Mouse (Mus musculus) sigmoid colon, adult 10 weeks (tissue): Measurements from ENCODE around the gene Olfr1129. TPM values are rescaled to one million over a fixed set of nuclear protein-coding genes. Genes with fewer than 3 reads are reported as not detected.

Experiments used
- polyA plus RNA-seq: library from polyadenylated mRNA; stranded (reverse); fragments of 350-450 nt; fragmentation: Illumina TruSeq; extraction: RNeasy Lipid Tissue Mini Kit (QIAGEN cat#74804); gene quantifications from one replicate; pipeline ENCODE4 v1.2.3, GENCODE M21; 2014; ENCODE audit warnings: low read depth, low replicate concordance

The Olfr1129 gene
- polyA plus RNA-seq, result not detected

DNA sequence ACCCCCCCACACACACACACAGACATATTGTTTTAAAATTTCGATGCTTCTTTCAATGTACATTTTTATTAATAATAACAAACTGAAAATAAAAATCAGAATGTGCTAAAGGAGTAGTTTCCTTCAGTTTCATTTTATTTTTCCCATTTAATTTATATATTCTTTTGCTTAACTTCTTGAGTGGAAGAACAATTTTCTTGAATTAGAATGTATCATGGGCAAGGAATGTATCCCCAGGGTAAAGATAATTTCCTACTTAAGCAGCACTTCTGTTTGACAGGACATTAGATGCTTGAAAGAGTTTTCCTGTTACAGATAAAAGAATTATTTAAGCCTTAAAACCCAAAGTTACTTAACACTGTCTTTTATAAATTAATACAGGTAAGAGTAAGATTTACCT, at the start of gene Olfr1129:
Gene Olfr1129, plus strand, starts transcription at position 301 of the 400 bp plus-strand sequence.

DNA sequence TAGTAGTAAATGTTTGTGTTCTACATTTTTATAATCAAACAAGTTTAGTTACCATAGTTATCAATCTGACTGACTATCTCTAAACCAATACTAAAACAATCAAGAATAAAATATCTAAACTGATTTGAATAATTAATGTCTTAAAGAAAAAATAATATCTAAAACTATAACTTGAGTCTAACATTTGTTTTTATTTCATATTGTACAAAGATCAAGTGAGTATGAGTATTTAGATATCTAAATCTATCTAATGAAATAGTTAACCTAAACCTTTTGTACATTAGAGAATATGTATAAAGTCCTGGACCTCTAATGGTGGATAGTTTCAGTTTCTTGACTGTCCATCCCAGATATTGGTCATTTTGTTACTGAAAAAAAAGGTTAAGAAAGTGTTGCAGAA, 42.2 kb upstream of the Olfr1129 start, which contains the start of gene Olfr153:
Gene Olfr153, plus strand, starts transcription at position 301 of the 400 bp plus-strand sequence.

GRCm38 (mm10) chr2:87545442-87545841, 28.3 kb upstream of the Olfr1129 start, which contains the start of gene Olfr1128:
Olfr1128 (minus strand) TSS chr2:87545542.

DNA sequence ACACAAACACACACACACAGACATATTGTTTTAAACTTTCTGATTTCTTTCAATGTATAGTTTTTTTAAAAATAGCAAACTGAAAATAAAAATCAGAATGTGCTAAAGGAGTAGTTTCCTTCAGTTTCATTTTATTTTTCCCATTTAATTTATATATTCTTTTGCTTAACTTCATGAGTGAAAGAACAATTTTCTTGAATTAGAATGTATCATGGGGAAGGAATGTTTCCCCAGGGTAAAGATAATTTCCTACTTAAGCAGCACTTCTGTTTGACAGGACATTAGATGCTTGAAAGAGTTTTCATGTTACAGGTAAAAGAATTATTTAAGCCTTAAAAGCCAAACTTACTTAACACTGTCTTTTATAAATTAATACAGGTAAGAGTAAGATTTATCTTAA, 32.2 kb downstream of the Olfr1129 start, which contains the start of gene Olfr1130:
Gene Olfr1130, plus strand, starts transcription at position 301 of the 400 bp plus-strand sequence.

GRCm38 (mm10) chr2:87626804-87627203, 53.1 kb downstream of the Olfr1129 start, which contains the start of gene Olfr1131:
Olfr1131 (plus strand) TSS chr2:87627104.

Other genes with a start within 250 kb of the Olfr1129 start
- not detected for gene Olfr1120, start 219.1 kb upstream of the Olfr1129 start, polyA plus RNA-seq
- gene Olfr1121, start 204.0 kb upstream of the Olfr1129 start, polyA plus RNA-seq, result not detected
- gene Olfr1122, start 188.1 kb upstream of the Olfr1129 start, polyA plus RNA-seq, result not detected
- not detected for gene Olfr1123, start 157.3 kb upstream of the Olfr1129 start, polyA plus RNA-seq
- gene Olfr1124, start 143.6 kb upstream of the Olfr1129 start, polyA plus RNA-seq, result not detected
- gene Olfr1126, start 119.9 kb upstream of the Olfr1129 start, polyA plus RNA-seq, result not detected
- gene Pramel7, start 76.8 kb upstream of the Olfr1129 start, polyA plus RNA-seq, result not detected
- not detected for gene Pramel6, start 67.3 kb upstream of the Olfr1129 start, polyA plus RNA-seq
- not detected for gene Olfr153, start 42.1 kb upstream of the Olfr1129 start, polyA plus RNA-seq
- not detected for gene Olfr1128, start 28.4 kb upstream of the Olfr1129 start, polyA plus RNA-seq
- gene Olfr1130, start 32.3 kb downstream of the Olfr1129 start, polyA plus RNA-seq, result not detected
- gene Olfr1131, start 53.2 kb downstream of the Olfr1129 start, polyA plus RNA-seq, result not detected
- gene Olfr1132, start 63.6 kb downstream of the Olfr1129 start, polyA plus RNA-seq, result not detected
- gene Olfr1133, start 73.5 kb downstream of the Olfr1129 start, polyA plus RNA-seq, result not detected
- not detected for gene Olfr1134, start 84.6 kb downstream of the Olfr1129 start, polyA plus RNA-seq
- gene Olfr1135, start 99.8 kb downstream of the Olfr1129 start, polyA plus RNA-seq, result not detected
- gene Olfr1136, start 120.0 kb downstream of the Olfr1129 start, polyA plus RNA-seq, result not detected
- gene Olfr1137, start 139.3 kb downstream of the Olfr1129 start, polyA plus RNA-seq, result not detected
- gene Olfr1138, start 166.1 kb downstream of the Olfr1129 start, polyA plus RNA-seq, result not detected
- not detected for gene Olfr1140, start 169.8 kb downstream of the Olfr1129 start, polyA plus RNA-seq
- not detected for gene Olfr1141, start 180.1 kb downstream of the Olfr1129 start, polyA plus RNA-seq
- not detected for gene Olfr152, start 205.6 kb downstream of the Olfr1129 start, polyA plus RNA-seq
- gene Olfr1143, start 226.7 kb downstream of the Olfr1129 start, polyA plus RNA-seq, result not detected
- gene Olfr1145, start 235.9 kb downstream of the Olfr1129 start, polyA plus RNA-seq, result not detected